Mouse (Mus musculus) thymus, adult 2 months (tissue): Measurements from ENCODE around the gene Cttn.

ENCODE experiments used
- CTCF ChIP-seq: fragments of 200-500 bp; IDR thresholded peaks from 2 replicates; pipeline ENCODE4 v1.5.1; 2012; ENCODE audit warnings: mild to moderate bottlenecking, control low read depth, low read length, moderate library complexity, borderline replicate concordance; ENCODE audit not compliant: control insufficient read depth, poor library complexity, insufficient read depth; ENCODE audit errors: extremely low read depth
- POLR2A ChIP-seq: fragments of 200-500 bp; IDR thresholded peaks from 2 replicates; pipeline ENCODE4 v1.6.1; 2012; ENCODE audit warnings: mild to moderate bottlenecking, low read length, control low read depth, moderate library complexity; ENCODE audit not compliant: control insufficient read depth, poor library complexity, insufficient read depth; ENCODE audit errors: extremely low read depth

- TF ChIP-seq CTCF = no peak
- TF ChIP-seq POLR2A = no peak
Observed at GRCm38 (mm10) chr7:144420552-144420951, 50.3 kb downstream of the Cttn start.
